Mouse (Mus musculus): ENCODE measurements at regions not wholly inside any gene's neighbourhood (a gene's known extent, or its start where the extent isn't known, plus 50 kb on each side); places are given as distances from the start of the nearest gene placed in this dataset.

- Histone ChIP-seq H3K36me3 (ENCODE audit: insufficient read depth) (no peaks in the 10 kb centered on the region), H3K9me3 (ENCODE audit: low read length) (no peaks in the 10 kb centered on the region), H3K9ac (no peak overlapping the region), H3K27me3 (ENCODE audit: insufficient read depth, low read length) (no peaks in the 10 kb centered on the region), H3K27ac (ENCODE audit: low read depth, low read length) (no peak overlapping the region), H3K4me2 (ENCODE audit: low read depth) (no peak overlapping the region), H3K4me3 (ENCODE audit: low read depth, low read length) (no peak overlapping the region), H3K4me1 (ENCODE audit: insufficient read depth) (no peaks in the 10 kb centered on the region; the same call in 1 of the 2 replicates)
- no peak for TF ChIP-seq CTCF (IDR thresholded peaks at IDR 0.05; ENCODE audit: low read depth)
- 72% methylated on average over 12 of the region's 12 CpGs for whole genome bisulfite sequencing
- ATAC-seq (no peak), DNase-seq (no peak)
Observed at GRCm38 (mm10) chr10:17632959-17633674, 89.9 kb upstream of the Cited2 start.

DNA sequence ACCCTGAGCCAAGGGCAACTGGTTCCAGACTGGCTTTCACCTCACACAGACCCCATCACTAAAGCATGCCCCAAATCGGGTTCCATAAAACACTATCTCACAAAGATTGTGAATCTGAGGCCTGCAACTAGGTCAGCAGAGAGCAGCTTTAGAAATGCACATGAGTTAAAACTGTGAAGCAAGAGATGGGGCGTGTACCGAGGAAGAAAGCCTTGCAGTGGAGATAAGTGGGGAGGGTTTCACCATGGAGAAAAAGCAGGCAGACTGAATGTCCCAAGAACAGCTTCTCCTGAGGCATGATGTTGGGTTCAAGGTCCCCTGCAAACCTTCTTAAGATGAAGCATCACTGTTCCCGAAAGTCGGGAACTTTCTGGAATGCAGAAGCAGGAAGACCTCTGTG, 77.7 kb upstream of the Cited2 start:
- Histone ChIP-seq H3K4me1 (ENCODE audit: insufficient read depth) (no peaks in the 10 kb centered on the region), H3K4me2 (ENCODE audit: low read depth) (no peak overlapping the region), H3K4me3 (ENCODE audit: low read depth, low read length) (no peak overlapping the region), H3K27me3 (ENCODE audit: insufficient read depth, low read length) (no peaks in the 10 kb centered on the region), H3K36me3 (ENCODE audit: insufficient read depth) (no peaks in the 10 kb centered on the region), H3K27ac (ENCODE audit: low read depth, low read length) (no peak overlapping the region), H3K9ac (no peak overlapping the region), H3K9me3 (ENCODE audit: low read length) (no peaks in the 10 kb centered on the region)
- no peak for TF ChIP-seq CTCF (IDR thresholded peaks at IDR 0.05; ENCODE audit: low read depth)
- no peak for ATAC-seq
- DNase-seq = no peak
- 95% methylated on average over 5 of the region's 5 CpGs for WGBS

DNA sequence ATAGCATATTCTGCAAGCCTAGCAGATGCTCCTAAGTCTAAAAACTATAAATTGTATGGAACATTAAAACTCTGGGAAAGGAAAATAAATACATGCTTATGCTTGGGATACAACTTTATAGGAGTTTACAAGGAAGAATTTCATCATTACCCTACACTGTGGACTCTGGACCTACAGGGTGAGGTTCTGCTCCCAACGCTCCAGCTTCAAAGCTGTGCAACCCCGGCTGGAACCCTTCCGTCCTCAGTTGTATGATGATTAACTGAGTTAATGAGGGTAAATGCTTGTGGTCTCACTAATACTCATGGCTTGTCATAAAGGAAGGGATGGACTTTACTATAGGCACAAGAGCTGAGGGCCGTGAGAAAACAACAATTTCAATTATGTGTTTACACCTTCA, 76.6 kb upstream of the Cited2 start:
- Histone ChIP-seq H3K27ac (ENCODE audit: low read depth, low read length) (no peak overlapping the region), H3K4me2 (ENCODE audit: low read depth) (no peak overlapping the region), H3K4me3 (ENCODE audit: low read depth, low read length) (no peak overlapping the region), H3K9ac (no peak overlapping the region), H3K36me3 (ENCODE audit: insufficient read depth) (no peaks in the 10 kb centered on the region), H3K9me3 (ENCODE audit: low read length) (no peaks in the 10 kb centered on the region), H3K4me1 (ENCODE audit: insufficient read depth) (no peaks in the 10 kb centered on the region), H3K27me3 (ENCODE audit: insufficient read depth, low read length) (no peaks in the 10 kb centered on the region)
- DNase-seq (no peak), ATAC-seq (no peak)
- TF ChIP-seq CTCF (IDR thresholded peaks at IDR 0.05; ENCODE audit: low read depth) = no peak
- WGBS = 89% methylated on average over 4 of the region's 4 CpGs

DNA sequence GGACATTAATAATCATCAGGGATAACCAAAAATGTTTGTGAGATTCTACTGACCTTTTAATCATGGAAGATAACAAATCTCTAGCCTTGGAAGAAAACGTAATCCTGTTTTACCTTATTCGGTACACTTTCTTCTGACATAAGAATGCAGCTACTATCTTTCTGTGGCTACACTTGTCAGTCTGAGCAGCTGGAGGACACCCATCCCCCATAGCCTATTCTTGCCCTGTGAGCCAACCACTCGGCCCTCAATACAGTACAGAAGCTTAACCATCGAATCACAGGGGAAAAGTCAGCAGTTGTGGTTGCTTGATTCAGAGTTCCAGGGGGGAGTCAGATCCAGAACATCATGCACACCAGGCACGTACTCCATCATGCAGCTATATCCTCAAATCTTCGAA, 74.9 kb upstream of the Cited2 start:
- H3K4me1 ChIP-seq (ENCODE audit: insufficient read depth) = no peaks in the 10 kb centered on the region
- H3K27ac ChIP-seq (ENCODE audit: low read depth, low read length) = no peak overlapping the region
- no peak overlapping the region for H3K9ac ChIP-seq
- DNase-seq = no peak
- no peak overlapping the region for H3K4me3 ChIP-seq (ENCODE audit: low read depth, low read length)
- H3K27me3 ChIP-seq (ENCODE audit: insufficient read depth, low read length) = no peaks in the 10 kb centered on the region
- no peak for TF ChIP-seq CTCF (IDR thresholded peaks at IDR 0.05; ENCODE audit: low read depth)
- H3K9me3 ChIP-seq (ENCODE audit: low read length) = no peaks in the 10 kb centered on the region
- no peak overlapping the region for H3K4me2 ChIP-seq (ENCODE audit: low read depth)
- no peak for ATAC-seq
- no peaks in the 10 kb centered on the region for H3K36me3 ChIP-seq (ENCODE audit: insufficient read depth)
- 75% methylated on average over 6 of the region's 6 CpGs for WGBS

DNA sequence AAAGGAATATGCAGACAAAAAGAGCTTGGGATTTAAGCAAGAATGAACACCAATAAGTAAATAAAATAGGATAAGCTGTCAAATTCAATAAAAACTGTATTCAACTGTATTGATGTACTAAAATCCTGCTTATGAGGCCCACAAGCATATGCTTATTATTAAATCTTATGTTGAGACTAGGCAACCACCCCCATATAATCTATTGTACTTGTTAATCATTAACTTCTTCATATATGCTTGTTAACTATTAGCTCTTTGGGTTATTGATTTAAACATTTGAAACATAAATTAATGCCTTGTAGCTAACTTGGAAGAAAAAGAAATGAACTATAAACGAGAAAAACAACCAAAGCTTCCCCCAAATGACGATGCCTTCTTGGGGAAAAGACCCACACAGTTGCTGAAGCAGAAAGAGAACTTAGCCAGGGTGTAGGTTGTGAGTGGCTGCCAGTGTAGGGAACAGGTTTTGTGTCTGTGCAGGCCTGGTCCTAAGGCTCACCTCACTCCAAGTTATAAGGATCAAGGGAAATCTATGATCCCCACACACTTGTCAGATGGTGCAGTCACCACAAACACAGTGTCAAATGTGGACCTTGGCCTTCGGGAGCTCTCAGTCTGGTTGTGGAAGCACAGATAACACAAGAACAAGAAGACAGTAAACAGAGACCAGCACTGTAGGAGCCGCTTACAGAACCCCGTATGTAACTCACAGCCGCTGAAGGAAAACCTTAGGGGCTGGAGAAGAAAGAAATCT, 71.8 kb upstream of the Cited2 start:
- no peak for ATAC-seq
- Histone ChIP-seq H3K27ac (ENCODE audit: low read depth, low read length) (no peak overlapping the region), H3K27me3 (ENCODE audit: insufficient read depth, low read length) (no peaks in the 10 kb centered on the region), H3K4me1 (ENCODE audit: insufficient read depth) (no peaks in the 10 kb centered on the region), H3K36me3 (ENCODE audit: insufficient read depth) (no peaks in the 10 kb centered on the region), H3K4me2 (ENCODE audit: low read depth) (no peak overlapping the region), H3K9me3 (ENCODE audit: low read length) (no peaks in the 10 kb centered on the region), H3K9ac (no peak overlapping the region), H3K4me3 (ENCODE audit: low read depth, low read length) (no peak overlapping the region)
- no peak for DNase-seq
- TF ChIP-seq CTCF (IDR thresholded peaks at IDR 0.05; ENCODE audit: low read depth) = no peak
- 89% methylated on average over 6 of the region's 6 CpGs for WGBS

DNA sequence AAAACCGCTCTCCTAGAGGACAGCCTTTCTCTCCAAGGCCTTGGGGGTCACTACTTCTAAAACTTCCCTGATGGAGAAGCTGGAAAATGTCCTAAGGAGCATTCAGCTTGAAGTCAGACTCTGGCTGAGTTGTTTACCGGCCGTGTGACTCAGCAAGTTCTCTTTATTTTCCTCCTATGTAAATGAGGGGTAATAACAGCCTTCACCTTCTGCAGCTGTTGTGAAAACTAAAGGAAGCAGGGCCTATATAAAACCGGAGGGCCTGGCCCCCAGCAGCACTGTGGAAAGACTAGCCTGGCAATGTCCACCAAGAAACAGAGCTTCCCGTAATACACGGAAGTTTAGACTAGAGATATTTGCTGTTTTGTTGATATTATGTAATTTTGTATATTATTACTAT, 69.7 kb upstream of the Cited2 start:
- Histone ChIP-seq H3K27ac (ENCODE audit: low read depth, low read length) (no peak overlapping the region), H3K27me3 (ENCODE audit: insufficient read depth, low read length) (no peaks in the 10 kb centered on the region), H3K9ac (no peak overlapping the region), H3K4me2 (ENCODE audit: low read depth) (no peak overlapping the region), H3K4me1 (ENCODE audit: insufficient read depth) (no peaks in the 10 kb centered on the region), H3K36me3 (ENCODE audit: insufficient read depth) (no peaks in the 10 kb centered on the region), H3K4me3 (ENCODE audit: low read depth, low read length) (no peak overlapping the region), H3K9me3 (ENCODE audit: low read length) (no peaks in the 10 kb centered on the region)
- TF ChIP-seq CTCF (IDR thresholded peaks at IDR 0.05; ENCODE audit: low read depth) = no peak
- DNase-seq (no peak), ATAC-seq (no peak)
- WGBS = 32% methylated on average over 6 of the region's 6 CpGs

DNA sequence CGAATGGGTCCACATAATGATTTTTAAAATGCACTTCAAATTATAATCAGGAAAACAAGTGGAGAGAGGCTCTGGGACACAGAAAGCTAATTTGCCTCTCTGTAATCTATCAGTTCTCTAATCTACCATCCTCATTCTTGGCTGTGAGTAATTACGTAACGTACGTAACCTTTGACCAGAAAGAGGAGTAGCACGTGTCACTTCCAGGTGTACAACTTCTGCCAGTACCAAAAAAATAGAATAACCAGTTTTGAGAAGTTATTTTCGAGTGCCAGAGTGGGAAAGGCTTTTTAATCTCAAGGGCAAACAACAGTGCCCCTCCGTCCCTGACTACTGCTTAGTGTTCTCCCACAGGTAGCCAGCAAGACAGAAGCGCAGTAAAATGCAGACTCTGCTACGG, 69.2 kb upstream of the Cited2 start:
- no peak overlapping the region for H3K4me2 ChIP-seq (ENCODE audit: low read depth)

More for the DNA sequence above, 69.2 kb upstream of the Cited2 start:
- WGBS = 79% methylated on average over 9 of the region's 9 CpGs
- no peaks in the 10 kb centered on the region for H3K27me3 ChIP-seq (ENCODE audit: insufficient read depth, low read length)
- H3K4me3 ChIP-seq (ENCODE audit: low read depth, low read length) = no peak overlapping the region
- no peak for TF ChIP-seq CTCF (IDR thresholded peaks at IDR 0.05; ENCODE audit: low read depth)
- DNase-seq (no peak), ATAC-seq (no peak)
- H3K9ac ChIP-seq = no peak overlapping the region
- no peak overlapping the region for H3K27ac ChIP-seq (ENCODE audit: low read depth, low read length)
- no peaks in the 10 kb centered on the region for H3K36me3 ChIP-seq (ENCODE audit: insufficient read depth)
- no peaks in the 10 kb centered on the region for H3K9me3 ChIP-seq (ENCODE audit: low read length)
- H3K4me1 ChIP-seq (ENCODE audit: insufficient read depth) = no peaks in the 10 kb centered on the region

All from forebrain, postnatal 0 days (tissue).